8 mouse cellular contexts compared by ENCODE assay signal in genomic region chrX:142534780-142535179, GRCm38 (mm10).
DNase-seq lines count a peak whose midpoint lies in the region; ATAC-seq and TF ChIP-seq lines count a peak whose summit lies in the region.

No protein-coding gene starts in this region.

- H3K79me2 ChIP-seq in C2C12 (ENCODE audit: control insufficient read depth, insufficient read depth) = no peaks in the 10 kb centered on the region

- no peaks in the 10 kb centered on the region for H3K79me3 ChIP-seq in C2C12 (ENCODE audit: low read depth)

- WGBS in hindbrain, embryonic 14.5 days = 40% methylated on average over 8 of the region's 8 CpGs
- 29% methylated on average over 8 of the region's 8 CpGs for WGBS in hindbrain, embryonic 16.5 days
- 32% methylated on average over 8 of the region's 8 CpGs for WGBS in lung, embryonic 14.5 days
- WGBS in forebrain, embryonic 12.5 days = 40% methylated on average over 8 of the region's 8 CpGs

- peak; percentile 69 for DNase-seq in hindbrain, embryonic 14.5 days (ENCODE audit: low spot score)
- DNase-seq in 3134 (ENCODE audit: extremely low read depth, insufficient read length, low spot score) = peak; percentile 9
- DNase-seq in cerebellum, postnatal 14 days = peak; percentile 46 to 60
- peak; percentile 75 for DNase-seq in lung, embryonic 14.5 days
- no peak for DNase-seq in layer of hippocampus, adult 9-11 months

- H3K27ac ChIP-seq in hindbrain, embryonic 14.5 days = no peak overlapping the region
- H3K27ac ChIP-seq in hindbrain, embryonic 16.5 days (ENCODE audit: low read depth, low read length) = no peak overlapping the region
- no peak overlapping the region for H3K27ac ChIP-seq in lung, embryonic 14.5 days (ENCODE audit: low read depth)
- H3K27ac ChIP-seq in forebrain, embryonic 12.5 days = no peak overlapping the region

- no peaks in the 10 kb centered on the region for H3K4me1 ChIP-seq in hindbrain, embryonic 14.5 days (replicated peaks; ENCODE audit: control insufficient read depth, insufficient read depth, low read length)
- no peaks in the 10 kb centered on the region for H3K4me1 ChIP-seq in hindbrain, embryonic 16.5 days (ENCODE audit: control insufficient read depth, insufficient read depth, low read depth, low read length)
- H3K4me1 ChIP-seq in lung, embryonic 14.5 days (ENCODE audit: insufficient read depth) = no peaks in the 10 kb centered on the region
- H3K4me1 ChIP-seq in forebrain, embryonic 12.5 days = no peaks in the 10 kb centered on the region

- no peak overlapping the region for H3K4me2 ChIP-seq in hindbrain, embryonic 14.5 days (replicated peaks)
- no peak overlapping the region for H3K4me2 ChIP-seq in hindbrain, embryonic 16.5 days (ENCODE audit: low read length)
- H3K4me2 ChIP-seq in lung, embryonic 14.5 days = no peak overlapping the region
- H3K4me2 ChIP-seq in forebrain, embryonic 12.5 days = no peak overlapping the region

- no peak overlapping the region for H3K9ac ChIP-seq in hindbrain, embryonic 14.5 days
- no peak overlapping the region for H3K9ac ChIP-seq in hindbrain, embryonic 16.5 days (ENCODE audit: low read depth, low read length)
- no peak overlapping the region for H3K9ac ChIP-seq in lung, embryonic 14.5 days
- H3K9ac ChIP-seq in forebrain, embryonic 12.5 days = no peak overlapping the region

- no peaks in the 10 kb centered on the region for H3K9me3 ChIP-seq in hindbrain, embryonic 14.5 days (ENCODE audit: control insufficient read depth, low read length)
- no peaks in the 10 kb centered on the region for H3K9me3 ChIP-seq in hindbrain, embryonic 16.5 days (ENCODE audit: control insufficient read depth, low read length)
- H3K9me3 ChIP-seq in lung, embryonic 14.5 days (ENCODE audit: low read depth, low read length) = no peaks in the 10 kb centered on the region
- H3K9me3 ChIP-seq in forebrain, embryonic 12.5 days = no peaks in the 10 kb centered on the region

- H3K36me3 ChIP-seq in hindbrain, embryonic 14.5 days (replicated peaks; ENCODE audit: control insufficient read depth, insufficient read depth) = no peaks in the 10 kb centered on the region
- no peaks in the 10 kb centered on the region for H3K36me3 ChIP-seq in hindbrain, embryonic 16.5 days (ENCODE audit: control insufficient read depth, insufficient read depth, low read length)
- H3K36me3 ChIP-seq in C2C12 (ENCODE audit: control insufficient read depth, insufficient read depth) = no peaks in the 10 kb centered on the region
- no peaks in the 10 kb centered on the region for H3K36me3 ChIP-seq in lung, embryonic 14.5 days (ENCODE audit: insufficient read depth)
- H3K36me3 ChIP-seq in forebrain, embryonic 12.5 days (replicated peaks) = no peaks in the 10 kb centered on the region

- peaks cover 3% of the 10 kb centered on the region; the same call in 1 of the 2 replicates for H3K27me3 ChIP-seq in hindbrain, embryonic 14.5 days (ENCODE audit: control insufficient read depth, insufficient read depth, low read length)
- H3K27me3 ChIP-seq in hindbrain, embryonic 16.5 days (replicated peaks; ENCODE audit: control insufficient read depth, insufficient read depth, low read length) = 0 out of 2 replicates have a peak, but pooled peaks cover 2% of the 10 kb centered on the region
- no peaks in the 10 kb centered on the region for H3K27me3 ChIP-seq in C2C12 (ENCODE audit: control insufficient read depth, insufficient read depth, insufficient read length)
- H3K27me3 ChIP-seq in lung, embryonic 14.5 days (ENCODE audit: insufficient read depth, low read length) = no peaks in the 10 kb centered on the region
- H3K27me3 ChIP-seq in forebrain, embryonic 12.5 days = peaks cover 11% of the 10 kb centered on the region; the same call in 1 of the 2 replicates

- H3K4me3 ChIP-seq in hindbrain, embryonic 14.5 days (replicated peaks; ENCODE audit: low read length) = no peak overlapping the region
- no peak overlapping the region for H3K4me3 ChIP-seq in hindbrain, embryonic 16.5 days (ENCODE audit: low read length)
- H3K4me3 ChIP-seq in C2C12 (ENCODE audit: insufficient read depth, poor library complexity, severe bottlenecking) = no peak overlapping the region
- no peak overlapping the region for H3K4me3 ChIP-seq in lung, embryonic 14.5 days (ENCODE audit: low read depth, low read length)
- H3K4me3 ChIP-seq in forebrain, embryonic 12.5 days (replicated peaks) = no peak overlapping the region

- H3ac ChIP-seq in C2C12 (ENCODE audit: control insufficient read depth, insufficient read length, low read depth) = no peak overlapping the region

- peak; percentile 27 for TF ChIP-seq CTCF in C2C12 (IDR thresholded peaks at IDR 0.05; ENCODE audit: control insufficient read depth, insufficient read depth, insufficient read length)
- TF ChIP-seq CTCF in lung, embryonic 14.5 days (IDR thresholded peaks at IDR 0.05; ENCODE audit: low read depth) = peak; percentile 79

- ATAC-seq in hindbrain, embryonic 14.5 days (ENCODE audit: low FRiP score) = no peak
- no peak for ATAC-seq in hindbrain, embryonic 16.5 days
- no peak for ATAC-seq in lung, embryonic 14.5 days (ENCODE audit: insufficient read depth)
- ATAC-seq in forebrain, embryonic 12.5 days (ENCODE audit: low FRiP score) = no peak

TF ChIP-seq in C2C12, 6 proteins besides CTCF, POLR2A, EP300 and RAD21:
- TF ChIP-seq FOSL1 (IDR thresholded peaks at IDR 0.05; ENCODE audit: insufficient read depth, low read length, poor library complexity, severe bottlenecking) = no peak
- no peak for TF ChIP-seq MYOG (IDR thresholded peaks at IDR 0.05; ENCODE audit: control insufficient read depth, extremely low read depth, insufficient read length)
- TF ChIP-seq CEBPB (IDR thresholded peaks at IDR 0.05; ENCODE audit: low read depth) = no peak
- TF ChIP-seq MAX (IDR thresholded peaks at IDR 0.05) = no peak
- no peak for TF ChIP-seq MYOD1 (IDR thresholded peaks at IDR 0.05; ENCODE audit: control insufficient read depth, insufficient read length, low read depth)
- no peak for TF ChIP-seq USF1 (IDR thresholded peaks at IDR 0.05; ENCODE audit: low read depth)
